Mouse (Mus musculus): Measurements from ENCODE around the gene Rapgef1. TPM values are rescaled to one million over a fixed set of nuclear protein-coding genes. Genes with fewer than 3 reads are reported as not detected.

Gene Rapgef1
- polyA plus RNA-seq, 1 experiment from 2014 or later = 25.3 TPM

GRCm38 (mm10) chr2:29621163-29621562, 1.6 kb downstream of the Rapgef1 start:
- H3K27me3 ChIP-seq (ENCODE audit: control insufficient read depth, insufficient read depth, low read length) = no peaks in the 10 kb centered on the region
- ATAC-seq (ENCODE audit: low FRiP score, low TSS enrichment) = no peak
- H3K36me3 ChIP-seq (ENCODE audit: control insufficient read depth, insufficient read depth, low read length) = no peaks in the 10 kb centered on the region; the same call in 1 of the 2 replicates
- H3K9ac ChIP-seq (replicated peaks; ENCODE audit: low read length) = peak overlapping the region; percentile 90; the same call in 1 of the 2 replicates
- H3K9me3 ChIP-seq (ENCODE audit: control insufficient read depth, low read length) = no peaks in the 10 kb centered on the region
- peak overlapping the region; percentile 83 for H3K4me2 ChIP-seq (ENCODE audit: low read length)
- DNase-seq = no peak
- H3K4me3 ChIP-seq (replicated peaks; ENCODE audit: low read depth, low read length) = peak overlapping the region; percentile 81
- WGBS = 75% methylated on average over 10 of the region's 10 CpGs
- H3K4me1 ChIP-seq (ENCODE audit: control insufficient read depth, insufficient read depth, low read length) = peaks cover 16% of the 10 kb centered on the region
- no peak overlapping the region for H3K27ac ChIP-seq (replicated peaks; ENCODE audit: low read depth, low read length)

GRCm38 (mm10) chr2:29621636-29622035, 2.1 kb downstream of the Rapgef1 start:
- peak overlapping the region; percentile 83 for H3K4me2 ChIP-seq (ENCODE audit: low read length)

GRCm38 (mm10) chr2:29622126-29623005, 2.8 kb downstream of the Rapgef1 start:
- Histone ChIP-seq H3K27me3 (ENCODE audit: control insufficient read depth, insufficient read depth, low read length) (no peaks in the 10 kb centered on the region), H3K4me3 (replicated peaks; ENCODE audit: low read depth, low read length) (no peak overlapping the region), H3K4me2 (ENCODE audit: low read length) (no peak overlapping the region; the same call in 1 of the 2 replicates), H3K4me1 (ENCODE audit: control insufficient read depth, insufficient read depth, low read length) (peaks cover 16% of the 10 kb centered on the region), H3K9ac (replicated peaks; ENCODE audit: low read length) (no peak overlapping the region), H3K27ac (replicated peaks; ENCODE audit: low read depth, low read length) (no peak overlapping the region), H3K36me3 (ENCODE audit: control insufficient read depth, insufficient read depth, low read length) (no peaks in the 10 kb centered on the region; the same call in 1 of the 2 replicates), H3K9me3 (ENCODE audit: control insufficient read depth, low read length) (no peaks in the 10 kb centered on the region)
- no peak for ATAC-seq (ENCODE audit: low FRiP score, low TSS enrichment)
- DNase-seq = no peak
- WGBS = 87% methylated on average over 10 of the region's 10 CpGs

More at GRCm38 (mm10) chr2:29621636-29622035, 2.1 kb downstream of the Rapgef1 start:
- H3K9ac ChIP-seq (replicated peaks; ENCODE audit: low read length) = 0 out of 2 replicates have a peak overlapping the region, but pooled peaks have one; percentile 90
- H3K9me3 ChIP-seq (ENCODE audit: control insufficient read depth, low read length) = no peaks in the 10 kb centered on the region
- peaks cover 16% of the 10 kb centered on the region for H3K4me1 ChIP-seq (ENCODE audit: control insufficient read depth, insufficient read depth, low read length)
- H3K4me3 ChIP-seq (replicated peaks; ENCODE audit: low read depth, low read length) = 0 out of 2 replicates have a peak overlapping the region, but pooled peaks have one; percentile 5
- no peaks in the 10 kb centered on the region for H3K27me3 ChIP-seq (ENCODE audit: control insufficient read depth, insufficient read depth, low read length)
- DNase-seq (no peak), ATAC-seq (ENCODE audit: low FRiP score, low TSS enrichment) (no peak)
- H3K27ac ChIP-seq (replicated peaks; ENCODE audit: low read depth, low read length) = no peak overlapping the region
- WGBS = 88% methylated on average over 3 of the region's 3 CpGs
- no peaks in the 10 kb centered on the region; the same call in 1 of the 2 replicates for H3K36me3 ChIP-seq (ENCODE audit: control insufficient read depth, insufficient read depth, low read length)

- no peak overlapping the region for H3K9ac ChIP-seq (replicated peaks; ENCODE audit: low read length)
- H3K36me3 ChIP-seq (ENCODE audit: control insufficient read depth, insufficient read depth, low read length) = no peaks in the 10 kb centered on the region; the same call in 1 of the 2 replicates
- H3K27ac ChIP-seq (replicated peaks; ENCODE audit: low read depth, low read length) = no peak overlapping the region
- DNase-seq = no peak
- no peaks in the 10 kb centered on the region for H3K27me3 ChIP-seq (ENCODE audit: control insufficient read depth, insufficient read depth, low read length)
- peaks cover 16% of the 10 kb centered on the region for H3K4me1 ChIP-seq (ENCODE audit: control insufficient read depth, insufficient read depth, low read length)
- no peak overlapping the region for H3K4me2 ChIP-seq (ENCODE audit: low read length)
- no peaks in the 10 kb centered on the region for H3K9me3 ChIP-seq (ENCODE audit: control insufficient read depth, low read length)
- WGBS = 75% methylated on average over 9 of the region's 9 CpGs
- no peak for ATAC-seq (ENCODE audit: low FRiP score, low TSS enrichment)
- no peak overlapping the region for H3K4me3 ChIP-seq (replicated peaks; ENCODE audit: low read depth, low read length)
These were observed 3.9 kb downstream of the Rapgef1 start for GRCm38 (mm10) chr2:29623247-29624090.

GRCm38 (mm10) chr2:29624091-29624608, 4.6 kb downstream of the Rapgef1 start:
- Histone ChIP-seq H3K27ac (replicated peaks; ENCODE audit: low read depth, low read length) (no peak overlapping the region), H3K36me3 (ENCODE audit: control insufficient read depth, insufficient read depth, low read length) (no peaks in the 10 kb centered on the region; the same call in 1 of the 2 replicates), H3K27me3 (ENCODE audit: control insufficient read depth, insufficient read depth, low read length) (no peaks in the 10 kb centered on the region), H3K4me1 (ENCODE audit: control insufficient read depth, insufficient read depth, low read length) (peaks cover 15% of the 10 kb centered on the region), H3K9me3 (ENCODE audit: control insufficient read depth, low read length) (no peaks in the 10 kb centered on the region), H3K4me3 (replicated peaks; ENCODE audit: low read depth, low read length) (no peak overlapping the region), H3K4me2 (ENCODE audit: low read length) (no peak overlapping the region), H3K9ac (replicated peaks; ENCODE audit: low read length) (no peak overlapping the region)
- WGBS = 83% methylated on average over 4 of the region's 4 CpGs
- DNase-seq (no peak), ATAC-seq (ENCODE audit: low FRiP score, low TSS enrichment) (no peak)

- ATAC-seq (ENCODE audit: low FRiP score, low TSS enrichment) (no peak), DNase-seq (no peak)
- Histone ChIP-seq H3K27ac (replicated peaks; ENCODE audit: low read depth, low read length) (no peak overlapping the region), H3K4me1 (ENCODE audit: control insufficient read depth, insufficient read depth, low read length) (peaks cover 12% of the 10 kb centered on the region), H3K9me3 (ENCODE audit: control insufficient read depth, low read length) (no peaks in the 10 kb centered on the region), H3K9ac (replicated peaks; ENCODE audit: low read length) (no peak overlapping the region), H3K27me3 (ENCODE audit: control insufficient read depth, insufficient read depth, low read length) (no peaks in the 10 kb centered on the region), H3K4me3 (replicated peaks; ENCODE audit: low read depth, low read length) (no peak overlapping the region), H3K4me2 (ENCODE audit: low read length) (no peak overlapping the region), H3K36me3 (ENCODE audit: control insufficient read depth, insufficient read depth, low read length) (no peaks in the 10 kb centered on the region; the same call in 1 of the 2 replicates)
- WGBS = 82% methylated on average over 5 of the region's 5 CpGs
These were observed 5.2 kb downstream of the Rapgef1 start for GRCm38 (mm10) chr2:29624739-29625138.

- DNase-seq (no peak), ATAC-seq (ENCODE audit: low FRiP score, low TSS enrichment) (no peak)
- Histone ChIP-seq H3K27me3 (ENCODE audit: control insufficient read depth, insufficient read depth, low read length) (no peaks in the 10 kb centered on the region), H3K4me3 (replicated peaks; ENCODE audit: low read depth, low read length) (no peak overlapping the region), H3K9me3 (ENCODE audit: control insufficient read depth, low read length) (no peaks in the 10 kb centered on the region), H3K4me1 (ENCODE audit: control insufficient read depth, insufficient read depth, low read length) (peaks cover 12% of the 10 kb centered on the region), H3K36me3 (ENCODE audit: control insufficient read depth, insufficient read depth, low read length) (peaks cover under 1% of the 10 kb centered on the region; the same call in 1 of the 2 replicates), H3K27ac (replicated peaks; ENCODE audit: low read depth, low read length) (no peak overlapping the region), H3K4me2 (ENCODE audit: low read length) (no peak overlapping the region), H3K9ac (replicated peaks; ENCODE audit: low read length) (no peak overlapping the region)
- 95% methylated on average over 8 of the region's 8 CpGs for WGBS
These were observed 6.2 kb downstream of the Rapgef1 start for GRCm38 (mm10) chr2:29625573-29626200.

GRCm38 (mm10) chr2:29627337-29627736, 7.8 kb downstream of the Rapgef1 start:
- Histone ChIP-seq H3K27me3 (ENCODE audit: control insufficient read depth, insufficient read depth, low read length) (no peaks in the 10 kb centered on the region), H3K4me3 (replicated peaks; ENCODE audit: low read depth, low read length) (no peak overlapping the region), H3K27ac (replicated peaks; ENCODE audit: low read depth, low read length) (no peak overlapping the region), H3K4me2 (ENCODE audit: low read length) (no peak overlapping the region), H3K36me3 (ENCODE audit: control insufficient read depth, insufficient read depth, low read length) (peaks cover 2% of the 10 kb centered on the region; the same call in 1 of the 2 replicates), H3K4me1 (ENCODE audit: control insufficient read depth, insufficient read depth, low read length) (no peaks in the 10 kb centered on the region), H3K9me3 (ENCODE audit: control insufficient read depth, low read length) (no peaks in the 10 kb centered on the region), H3K9ac (replicated peaks; ENCODE audit: low read length) (no peak overlapping the region)
- 81% methylated on average over 3 of the region's 3 CpGs for WGBS
- no peak for DNase-seq
- ATAC-seq (ENCODE audit: low FRiP score, low TSS enrichment) = no peak
